8 mouse cellular contexts compared by ENCODE assay signal in genomic region chr2:92182981-92183501, GRCm38 (mm10).
DNase-seq lines count a peak whose midpoint lies in the region; ATAC-seq and TF ChIP-seq lines count a peak whose summit lies in the region.

No protein-coding gene starts in this region.

- TF ChIP-seq POLR2A in kidney, adult 2 months (IDR thresholded peaks at IDR 0.05; ENCODE audit: low read depth, low read length) = peak; percentile 25
- TF ChIP-seq POLR2A in small intestine, adult 2 months (IDR thresholded peaks at IDR 0.05; ENCODE audit: low read depth, low read length) = peak; percentile 84

- TF ChIP-seq CTCF in kidney, adult 2 months (conservative IDR thresholded peaks at IDR 0.05; ENCODE audit: insufficient read depth, insufficient read length, low read depth, low read length) = no peak
- no peak for TF ChIP-seq CTCF in small intestine, adult 2 months (IDR thresholded peaks at IDR 0.05; ENCODE audit: extremely low read depth, insufficient read length, insufficient replicate concordance, low read depth, low read length)

- ATAC-seq in embryonic facial prominence, embryonic 11.5 days (replicated peaks; ENCODE audit: insufficient number of reproducible peaks, low FRiP score, low TSS enrichment, low read depth) = peak; percentile 74
- peak; percentile 71 for ATAC-seq in limb, embryonic 11.5 days (ENCODE audit: insufficient number of reproducible peaks, low FRiP score, low TSS enrichment, low read depth)
- peak; percentile 71 for ATAC-seq in midbrain, embryonic 13.5 days

- peak overlapping the region; percentile 85 for H3K4me2 ChIP-seq in embryonic facial prominence, embryonic 11.5 days (ENCODE audit: low read depth, low read length)
- peak overlapping the region; percentile 81 for H3K4me2 ChIP-seq in limb, embryonic 11.5 days (ENCODE audit: low read depth, severe bottlenecking)
- H3K4me2 ChIP-seq in midbrain, embryonic 13.5 days (replicated peaks) = peak overlapping the region; percentile 85

- WGBS in embryonic facial prominence, embryonic 11.5 days = 0% methylated on average over 33 of the region's 41 CpGs
- WGBS in kidney, adult 2 months = under 1% methylated on average over 41 of the region's 41 CpGs
- under 1% methylated on average over 41 of the region's 41 CpGs for WGBS in limb, embryonic 11.5 days
- under 1% methylated on average over 40 of the region's 41 CpGs for WGBS in midbrain, embryonic 13.5 days
- WGBS in small intestine, adult 2 months = 1% methylated on average over 41 of the region's 41 CpGs

- H3K9ac ChIP-seq in embryonic facial prominence, embryonic 11.5 days (replicated peaks; ENCODE audit: low read length) = peak overlapping the region; percentile 92
- peak overlapping the region; percentile 91 for H3K9ac ChIP-seq in limb, embryonic 11.5 days (ENCODE audit: low read length)
- peak overlapping the region; percentile 87 for H3K9ac ChIP-seq in midbrain, embryonic 13.5 days (replicated peaks)

- no peaks in the 10 kb centered on the region for H3K9me3 ChIP-seq in embryonic facial prominence, embryonic 11.5 days (replicated peaks; ENCODE audit: control insufficient read depth, low read length)
- no peaks in the 10 kb centered on the region for H3K9me3 ChIP-seq in limb, embryonic 11.5 days (ENCODE audit: control insufficient read depth, low read length)
- no peaks in the 10 kb centered on the region for H3K9me3 ChIP-seq in midbrain, embryonic 13.5 days

- H3K27ac ChIP-seq in embryonic facial prominence, embryonic 11.5 days (replicated peaks; ENCODE audit: low read depth, low read length) = peak overlapping the region; percentile 99
- peak overlapping the region; percentile 99 for H3K27ac ChIP-seq in kidney, adult 2 months (ENCODE audit: insufficient read depth, low read depth, low read length)
- H3K27ac ChIP-seq in limb, embryonic 11.5 days (replicated peaks; ENCODE audit: low read depth, low read length) = peak overlapping the region; percentile 99
- peak overlapping the region; percentile 100 for H3K27ac ChIP-seq in midbrain, embryonic 13.5 days
- H3K27ac ChIP-seq in small intestine, adult 2 months (ENCODE audit: insufficient read depth, low read depth, low read length) = peak overlapping the region; percentile 96

- no peaks in the 10 kb centered on the region for H3K4me1 ChIP-seq in embryonic facial prominence, embryonic 11.5 days (ENCODE audit: control insufficient read depth, insufficient read depth, low read length)
- H3K4me1 ChIP-seq in kidney, adult 2 months (ENCODE audit: control insufficient read depth, insufficient read depth, low read length) = peaks cover 9% of the 10 kb centered on the region
- 0 out of 2 replicates have a peak, but pooled peaks cover 3% of the 10 kb centered on the region for H3K4me1 ChIP-seq in limb, embryonic 11.5 days (ENCODE audit: control insufficient read depth, insufficient read depth, low read length)
- peaks cover 31% of the 10 kb centered on the region for H3K4me1 ChIP-seq in midbrain, embryonic 13.5 days (replicated peaks)
- no peaks in the 10 kb centered on the region; the same call in 1 of the 2 replicates for H3K4me1 ChIP-seq in small intestine, adult 2 months (ENCODE audit: control insufficient read depth, insufficient read depth, insufficient read length, low read length)

- H3K27me3 ChIP-seq in embryonic facial prominence, embryonic 11.5 days (ENCODE audit: control insufficient read depth, insufficient read depth, low read length) = no peaks in the 10 kb centered on the region
- H3K27me3 ChIP-seq in kidney, adult 2 months (replicated peaks; ENCODE audit: control insufficient read depth, insufficient read depth, low read length) = no peaks in the 10 kb centered on the region
- no peaks in the 10 kb centered on the region for H3K27me3 ChIP-seq in limb, embryonic 11.5 days (ENCODE audit: control insufficient read depth, insufficient read depth, low read length)
- no peaks in the 10 kb centered on the region for H3K27me3 ChIP-seq in midbrain, embryonic 13.5 days
- no peaks in the 10 kb centered on the region for H3K27me3 ChIP-seq in small intestine, adult 2 months (ENCODE audit: control insufficient read depth, insufficient read depth, low read length)

- H3K36me3 ChIP-seq in embryonic facial prominence, embryonic 11.5 days (replicated peaks; ENCODE audit: control insufficient read depth, insufficient read depth, low read depth, low read length) = no peaks in the 10 kb centered on the region
- H3K36me3 ChIP-seq in kidney, adult 2 months (ENCODE audit: control insufficient read depth, insufficient read depth, low read length) = no peaks in the 10 kb centered on the region
- H3K36me3 ChIP-seq in limb, embryonic 11.5 days (ENCODE audit: control insufficient read depth, insufficient read depth, low read length) = no peaks in the 10 kb centered on the region
- H3K36me3 ChIP-seq in midbrain, embryonic 13.5 days = no peaks in the 10 kb centered on the region
- H3K36me3 ChIP-seq in small intestine, adult 2 months (ENCODE audit: control insufficient read depth, insufficient read depth, low read length) = no peaks in the 10 kb centered on the region

- peak; percentile 69 for DNase-seq in 3134 (ENCODE audit: extremely low read depth, insufficient read length, low spot score)
- DNase-seq in adrenal gland, postnatal 25 days = peak; percentile 63
- peak; percentile 95 for DNase-seq in embryonic facial prominence, embryonic 11.5 days (ENCODE audit: low spot score)
- peak; percentile 86 to 89 for DNase-seq in heart, adult 18-20 months
- DNase-seq in kidney, adult 2 months = peak; percentile 90
- peak; percentile 87 for DNase-seq in limb, embryonic 11.5 days (ENCODE audit: low spot score)

- H3K4me3 ChIP-seq in embryonic facial prominence, embryonic 11.5 days (ENCODE audit: low read depth, low read length) = peak overlapping the region; percentile 86
- peak overlapping the region; percentile 100 for H3K4me3 ChIP-seq in kidney, adult 2 months (ENCODE audit: insufficient read depth, low read depth, low read length)
- peak overlapping the region; percentile 72 for H3K4me3 ChIP-seq in limb, embryonic 11.5 days (ENCODE audit: low read depth, low read length)
- H3K4me3 ChIP-seq in midbrain, embryonic 13.5 days (replicated peaks) = peak overlapping the region; percentile 77
- peak overlapping the region; percentile 94 for H3K4me3 ChIP-seq in small intestine, adult 2 months (ENCODE audit: low read depth, low read length)

Comparison
In these comparisons a context has a peak if more than half of its experiments do, and no peak if none do; other contexts are left out.
1. Peak in every context shown above with its lines: DNase-seq, ATAC-seq, H3K4me3 ChIP-seq and H3K27ac ChIP-seq.